ENCODE assay signal across 23 mouse cellular contexts in genomic region chr9:70134215-70134614, GRCm38 (mm10). TPM values are rescaled to one million over a fixed set of nuclear protein-coding genes. Genes with fewer than 3 reads are reported as not detected.
DNase-seq lines count a peak whose midpoint lies in the region; ATAC-seq and TF ChIP-seq lines count a peak whose summit lies in the region.
"Had no signal": no experiment of that assay in that cellular context is flagged by ENCODE, and none has a peak within 500 bp of the region (broad histone marks: within the 10 kb centered on the region; RNA-seq: fewer than 3 reads in every experiment).

No protein-coding gene starts in this region.

- no peak for TF ChIP-seq CTCF in left cerebral cortex, adult 2 months (IDR thresholded peaks at IDR 0.05)

- no peak overlapping the region for H3K4me3 ChIP-seq in left cerebral cortex, adult 2 months
- H3K4me3 ChIP-seq: forebrain, embryonic 10.5 days; forebrain, embryonic 13.5 days; heart, adult 2 months; heart, embryonic 10.5 days; heart, embryonic 13.5 days had no signal

- DNase-seq in frontal cortex, postnatal 25 days (ENCODE audit: low spot score in 2 of 2): no peak
- peak in 1 of 2 experiments; percentile 46 for DNase-seq in left cerebral cortex, adult 2 months (ENCODE audit: extremely low spot score in 1 of 2, low spot score in 2 of 2)
- DNase-seq in left cerebral cortex, postnatal 10 days (ENCODE audit: extremely low spot score in 1 of 2, low spot score in 2 of 2): no peak
- DNase-seq in right cerebral cortex, adult 18-20 months: peak; percentile 70
- DNase-seq in right cerebral cortex, postnatal 4 days: no peak
- DNase-seq in brain, adult 2 months (ENCODE audit: low read depth, low spot score): peak; percentile 73
- no peak for DNase-seq in urinary bladder, postnatal 10 days (ENCODE audit: low spot score)
- DNase-seq: adrenal gland, adult 8-10 months; cerebellum, adult 18-20 months; cerebellum, adult 9-10 months; gastrocnemius, postnatal 36 days; heart, adult 2 months; heart, postnatal 14 days; heart, postnatal 4 days had no signal

- ATAC-seq in frontal cortex, adult (ENCODE audit: low TSS enrichment): peak; percentile 58
- ATAC-seq: activated CD4-positive, CD25-positive, alpha-beta regulatory T cell, adult 4 months; forebrain, embryonic 13.5 days; forebrain, embryonic 16.5 days had no signal

- peak overlapping the region; percentile 45 for H3K27ac ChIP-seq in left cerebral cortex, adult 2 months
- H3K27ac ChIP-seq: forebrain, embryonic 10.5 days; forebrain, embryonic 13.5 days; heart, adult 2 months; heart, embryonic 10.5 days; heart, embryonic 13.5 days; hindbrain, embryonic 14.5 days had no signal

- intact Hi-C loops in left cerebral cortex, adult 2 months (cut with DNase I): no loop called here
- intact Hi-C loops in left cerebral cortex, postnatal 10 days (cut with DNase I): no loop called here

RNA-seq across cellular contexts. Expression of gene Fam81a, which starts 8.1 kb away (rescaled TPM):
- 100 to 1,000 TPM; 190 to 198 TPM for total RNA-seq in left cerebral cortex, adult 2 months (2021)
- total RNA-seq in left cerebral cortex, postnatal 10 days (2021): 100 to 1,000 TPM; 189 to 191 TPM
- total RNA-seq: granulocyte monocyte progenitor cell, adult 5-6 weeks had no signal

Comparison
In these comparisons a context has a peak if more than half of its experiments do, and no peak if none do; other contexts are left out.
1. DNase-seq: peak in right cerebral cortex, adult 18-20 months (single experiment) and brain, adult 2 months (single experiment); none in frontal cortex, postnatal 25 days (0 of 2), left cerebral cortex, postnatal 10 days (0 of 2), right cerebral cortex, postnatal 4 days (single experiment) and urinary bladder, postnatal 10 days (single experiment).